Comparison of ENCODE assay signal across 8 mouse cellular contexts in the genomic region with DNA sequence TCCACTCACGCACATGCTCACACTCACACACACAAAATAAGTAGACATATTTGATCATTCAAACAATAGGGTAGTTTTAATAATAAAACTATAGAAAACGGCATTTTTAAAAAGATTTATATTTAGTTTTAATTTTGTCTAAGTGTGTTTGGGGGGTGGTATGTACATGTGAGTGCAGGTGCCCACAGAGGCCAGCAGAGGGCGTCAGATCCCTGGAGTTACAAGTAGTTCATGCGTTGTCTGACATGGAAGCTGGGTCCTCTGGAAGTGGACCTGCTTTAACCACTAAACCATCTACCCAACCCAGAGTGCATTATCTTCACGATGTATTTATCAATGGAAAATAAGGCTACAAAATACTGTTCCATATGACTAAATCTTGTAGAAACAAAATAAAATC. TPM values are rescaled to one million over a fixed set of nuclear protein-coding genes. Genes with fewer than 3 reads are reported as not detected.
A peak's percentile ranks its signal among the peaks of the same experiment; 100 is the strongest.
DNase-seq lines count a peak whose midpoint lies in the region; ATAC-seq and TF ChIP-seq lines count a peak whose summit lies in the region.

No protein-coding gene starts in this region.

- no peaks in the 10 kb centered on the region for H3K27me3 ChIP-seq in cerebellum, adult 2 months (ENCODE audit: control insufficient read depth, insufficient read depth, low read length)
- H3K27me3 ChIP-seq in kidney, embryonic 15.5 days, result peaks cover 7% of the 10 kb centered on the region

- H3K4me1 ChIP-seq in cerebellum, adult 2 months (ENCODE audit: control insufficient read depth, insufficient read depth, low read length), result no peaks in the 10 kb centered on the region
- H3K4me1 ChIP-seq in kidney, embryonic 15.5 days, result no peaks in the 10 kb centered on the region

- no peaks in the 10 kb centered on the region for H3K36me3 ChIP-seq in kidney, embryonic 15.5 days

- peak; percentile 45 to 68 for DNase-seq in heart, adult 18-20 months
- no peak for DNase-seq in heart, adult 8-10 months (ENCODE audit: low spot score)
- peak; percentile 19 for DNase-seq in thymus, postnatal 0 days (ENCODE audit: low spot score)
- DNase-seq in thymus, postnatal 25 days, result no peak
- DNase-seq in c-Kit-positive CD71-positive TER-119-positive erythroid progenitor cells, embryonic 14.5 days (ENCODE audit: low spot score), result peak; percentile 27
- peak; percentile 54 for DNase-seq in testis, postnatal 10 days (ENCODE audit: low spot score)
- DNase-seq in cerebellum, adult 2 months, result no peak

- H3K27ac ChIP-seq in cerebellum, adult 2 months (ENCODE audit: insufficient read depth, low read length), result no peak overlapping the region
- no peak overlapping the region for H3K27ac ChIP-seq in kidney, embryonic 15.5 days

- TF ChIP-seq POLR2A in cerebellum, adult 2 months (IDR thresholded peaks at IDR 0.05; ENCODE audit: borderline replicate concordance, insufficient read depth, low read length), result no peak

- no peaks in the 10 kb centered on the region for H3K9me3 ChIP-seq in kidney, embryonic 15.5 days (replicated peaks)

- no peak for ATAC-seq in kidney, embryonic 15.5 days (replicated peaks; ENCODE audit: low FRiP score)

- H3K9ac ChIP-seq in kidney, embryonic 15.5 days, result no peak overlapping the region

- H3K4me3 ChIP-seq in cerebellum, adult 2 months (replicated peaks; ENCODE audit: insufficient read depth, low read depth, low read length), result no peak overlapping the region
- H3K4me3 ChIP-seq in kidney, embryonic 15.5 days (replicated peaks), result no peak overlapping the region

- no peak for TF ChIP-seq CTCF in cerebellum, adult 2 months (IDR thresholded peaks at IDR 0.05; ENCODE audit: borderline replicate concordance, insufficient read depth, low read depth, low read length)

- 63% methylated on average over 5 of the region's 5 CpGs for WGBS in cerebellum, adult 2 months
- 66% methylated on average over 5 of the region's 5 CpGs for WGBS in kidney, embryonic 15.5 days

- no peak overlapping the region for H3K4me2 ChIP-seq in kidney, embryonic 15.5 days

RNA-seq across cellular contexts. Expression of gene Fgf2, which starts 7.0 kb away (rescaled TPM):
- total RNA-seq in heart, adult 18-20 months (2021), result 10 to 100 TPM in 1 of 2 experiments, 1 to 10 TPM in 1; 5.3 to 12.0 TPM
- total RNA-seq in heart, adult 8-10 months (2022), result 10 to 100 TPM in 2 of 4 experiments, 1 to 10 TPM in 2; 9.2 to 15.7 (median 12.1) TPM
- polyA plus RNA-seq in thymus, postnatal 0 days (2015; fragmentation: Nextera tagmentation; extraction: Ambion mirVana), result 0.22 and 1.1 TPM in 2 replicates
- polyA plus RNA-seq in cerebellum, adult 2 months (2012; rRNA removed), result 1.8 and 2.3 TPM in 2 replicates
- 2.3 and 2.4 TPM in 2 replicates for polyA plus RNA-seq in kidney, embryonic 15.5 days (2015; fragmentation: Nextera tagmentation; extraction: Ambion mirVana)

RNA-seq across cellular contexts. Expression of gene Cetn4, which starts 28.6 kb away (rescaled TPM):
- total RNA-seq in heart, adult 18-20 months (2021), result under 1 TPM; 0.37 to 0.95 TPM
- total RNA-seq in heart, adult 8-10 months (2022), result 1 to 10 TPM in 1 of 4 experiments, under 1 TPM in 3; 0.52 to 1.1 (median 0.61) TPM
- polyA plus RNA-seq in thymus, postnatal 0 days (2015; fragmentation: Nextera tagmentation; extraction: Ambion mirVana), result 1.8 and 2.6 TPM in 2 replicates
- polyA plus RNA-seq in cerebellum, adult 2 months (2012; rRNA removed), result 7.7 and 8.1 TPM in 2 replicates
- polyA plus RNA-seq in kidney, embryonic 15.5 days (2015; fragmentation: Nextera tagmentation; extraction: Ambion mirVana), result 3.8 and 4.2 TPM in 2 replicates

RNA-seq across cellular contexts. Expression of gene Bbs12, which starts 28.8 kb away (rescaled TPM):
- total RNA-seq in heart, adult 18-20 months (2021), result 1 to 10 TPM in 1 of 2 experiments, under 1 TPM in 1; 0.77 to 1.2 TPM
- 1 to 10 TPM in 3 of 4 experiments, under 1 TPM in 1; 0.52 to 1.2 (median 1.1) TPM for total RNA-seq in heart, adult 8-10 months (2022)
- 4.6 and 5.0 TPM in 2 replicates for polyA plus RNA-seq in thymus, postnatal 0 days (2015; fragmentation: Nextera tagmentation; extraction: Ambion mirVana)
- 1.4 and 1.9 TPM in 2 replicates for polyA plus RNA-seq in cerebellum, adult 2 months (2012; rRNA removed)
- polyA plus RNA-seq in kidney, embryonic 15.5 days (2015; fragmentation: Nextera tagmentation; extraction: Ambion mirVana), result 8.5 and 8.7 TPM in 2 replicates

Comparison
In these comparisons a context has a peak if more than half of its experiments do, and no peak if none do; other contexts are left out.
1. DNase-seq: peak in heart, adult 18-20 months (2 of 2), thymus, postnatal 0 days (single experiment), c-Kit-positive CD71-positive TER-119-positive erythroid progenitor cells, embryonic 14.5 days (single experiment) and testis, postnatal 10 days (single experiment); none in heart, adult 8-10 months (single experiment), thymus, postnatal 25 days (single experiment) and cerebellum, adult 2 months (0 of 2).